Mouse (Mus musculus) testis, postnatal 14 days (tissue): ENCODE data around the gene Rhox3g.
"Not testable (repeated sequence)": the region's sequence is repeated elsewhere in the genome, so short reads cannot be mapped to it uniquely, and the experiment has no call there.

ENCODE experiments used
- DNase-seq: peaks from one replicate; pipeline ENCODE4 v3.0.0; 2021; ENCODE audit warnings: low spot score

Gene Rhox3g

DNA sequence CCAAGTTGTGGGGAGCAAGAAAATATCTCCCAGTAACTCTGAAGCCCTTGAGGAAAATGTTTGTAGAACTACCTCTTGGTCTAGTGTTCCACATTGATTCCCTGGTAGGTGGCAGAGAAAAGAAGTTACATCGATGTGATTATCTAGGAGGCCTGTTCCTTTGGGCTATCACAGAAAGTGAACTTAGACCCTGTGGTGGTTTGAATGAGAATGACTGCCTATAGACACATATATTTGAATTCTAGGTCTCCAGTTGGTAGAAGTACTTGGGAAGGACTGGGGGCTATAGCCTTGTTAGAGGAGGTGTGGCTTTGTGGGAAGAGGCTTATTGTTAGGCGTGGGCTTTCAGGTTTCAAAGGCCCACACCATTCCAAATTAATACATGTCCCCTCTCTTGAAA, at the start of gene Rhox3g:
Rhox3g (minus strand) TSS at position 101 of the 400 bp plus-strand sequence.
- not testable (repeated sequence) for DNase-seq

- DNase-seq: not testable (repeated sequence)
Observed at GRCm38 (mm10) chrX:37673177-37673576, 44.8 kb upstream of the Rhox3g start, which contains the start of gene Rhox2h. Gene Rhox2h, minus strand, starts transcription at chrX:37673277.

DNA sequence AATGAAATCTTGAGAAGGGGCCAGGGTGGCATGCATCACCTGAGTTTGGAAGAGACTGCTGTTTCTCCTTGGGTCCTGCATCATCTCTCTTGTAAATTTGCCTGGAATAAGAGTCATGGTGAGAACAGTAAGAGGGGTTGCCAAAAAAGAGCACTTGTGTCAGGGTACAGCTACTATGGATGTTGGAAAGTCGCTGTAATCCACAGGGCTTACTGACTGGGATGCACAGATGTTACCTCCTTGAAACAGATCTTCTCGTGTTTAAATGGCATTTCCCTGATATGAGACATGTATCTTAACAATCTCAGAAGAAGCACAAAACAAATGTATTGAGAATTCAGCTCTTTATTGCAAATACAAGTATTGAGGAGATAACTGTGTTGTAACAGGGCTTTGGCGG, 40.3 kb upstream of the Rhox3g start, which contains the start of gene Rhox3h:
Rhox3h (minus strand) TSS at position 101 of the 400 bp plus-strand sequence.
- DNase-seq: not testable (repeated sequence)

- DNase-seq: not testable (repeated sequence)
Observed at GRCm38 (mm10) chrX:37651227-37651626, 22.8 kb upstream of the Rhox3g start, which contains the start of gene Rhox4g. Gene Rhox4g, minus strand, starts transcription at chrX:37651327.

DNA sequence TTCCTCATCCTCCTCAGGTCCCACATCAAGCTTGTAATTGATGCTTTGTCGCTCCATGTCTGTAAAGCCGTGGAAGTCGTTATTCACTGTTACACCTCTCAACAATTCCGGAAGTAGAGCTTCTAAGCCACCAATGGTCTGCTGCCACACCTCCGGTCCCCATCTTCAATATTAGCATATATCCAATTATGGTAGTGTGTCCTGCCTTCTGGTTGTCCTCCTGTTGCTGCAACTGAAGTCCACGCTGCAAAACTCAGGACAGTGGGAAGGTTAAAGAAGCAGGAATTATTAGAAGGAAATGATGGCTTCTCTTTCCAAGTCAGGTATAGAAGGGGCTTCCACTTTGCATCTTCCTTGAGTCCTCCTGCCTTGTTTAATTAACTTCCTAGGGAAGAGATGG, 15.0 kb upstream of the Rhox3g start, which contains the start of gene Rhox2g:
Rhox2g (minus strand) TSS at position 101 of the 400 bp plus-strand sequence.
- not testable (repeated sequence) for DNase-seq

- DNase-seq: not testable (repeated sequence)
Observed at GRCm38 (mm10) chrX:37607604-37608003, 20.8 kb downstream of the Rhox3g start, which contains the start of gene Rhox4f. Gene Rhox4f, minus strand, starts transcription at chrX:37607704.

DNA sequence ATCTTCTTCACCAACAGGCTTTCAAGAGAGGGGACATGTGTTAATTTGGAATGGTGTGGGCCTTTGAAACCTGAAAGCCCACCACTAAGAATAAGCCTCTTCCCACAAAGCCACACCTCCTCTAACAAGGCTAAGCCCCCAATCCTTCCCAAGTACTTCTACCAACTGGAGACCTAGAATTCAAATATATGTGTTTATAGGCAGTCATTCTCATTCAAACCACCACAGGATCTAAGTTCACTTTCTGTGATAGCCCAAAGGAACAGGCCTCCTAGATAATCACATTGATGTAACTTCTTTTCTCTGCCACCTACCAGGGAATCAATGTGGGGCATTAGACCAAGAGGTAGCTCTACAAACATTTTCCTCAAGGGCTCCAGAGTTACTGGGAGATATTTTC, 47.7 kb downstream of the Rhox3g start, which contains the start of gene Rhox3f:
Rhox3f (plus strand) TSS at position 301 of the 400 bp plus-strand sequence.
- not testable (repeated sequence) for DNase-seq
